Mouse (Mus musculus): ENCODE data around the gene 9130230L23Rik.

9130230L23Rik gene

DNA sequence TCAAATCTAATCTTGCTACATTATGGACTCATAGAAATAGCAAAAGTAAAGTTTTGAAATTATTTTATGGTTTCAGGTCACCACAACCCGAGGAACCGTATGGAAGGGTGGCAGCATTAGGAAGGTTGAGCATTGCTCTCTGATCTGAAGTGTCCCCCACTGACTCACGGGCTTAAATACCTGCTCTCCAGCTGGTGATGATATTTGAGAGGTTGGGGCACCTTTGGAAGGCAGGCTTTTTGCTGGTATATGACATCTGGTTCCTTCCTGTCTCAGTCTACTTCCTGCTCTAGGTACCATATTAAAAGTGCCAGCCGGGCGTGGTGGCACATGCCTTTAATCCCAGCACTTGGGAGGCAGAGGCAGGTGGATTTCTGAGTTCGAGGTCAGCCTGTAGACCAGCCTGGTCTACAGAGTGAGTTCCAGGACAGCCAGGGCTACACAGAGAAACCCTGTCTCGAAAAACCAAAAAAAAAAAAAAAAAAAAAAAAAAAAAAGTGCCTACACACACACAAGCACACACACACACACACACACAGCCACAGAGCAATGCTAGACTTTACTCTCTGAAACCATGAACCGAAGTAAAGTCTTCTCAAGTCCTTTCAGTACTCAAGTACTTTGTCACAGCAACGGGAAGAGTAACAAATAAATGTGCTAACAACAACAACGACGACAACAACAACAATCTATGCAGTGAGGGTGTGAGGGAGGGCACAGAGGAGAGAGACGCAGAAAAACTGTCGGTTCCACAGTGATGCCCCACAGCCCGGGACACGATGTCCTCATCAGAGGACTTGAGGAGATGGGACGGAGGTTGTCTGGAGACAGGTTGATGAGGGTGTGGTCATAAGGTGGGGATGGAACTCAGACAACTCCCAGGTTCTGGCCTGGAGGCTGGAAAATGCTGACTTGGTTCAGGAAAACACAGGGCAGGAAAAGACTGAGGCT is 49.7 kb downstream of the 9130230L23Rik start:
- no peak for DNase-seq (ENCODE audit: low spot score)

DNA sequence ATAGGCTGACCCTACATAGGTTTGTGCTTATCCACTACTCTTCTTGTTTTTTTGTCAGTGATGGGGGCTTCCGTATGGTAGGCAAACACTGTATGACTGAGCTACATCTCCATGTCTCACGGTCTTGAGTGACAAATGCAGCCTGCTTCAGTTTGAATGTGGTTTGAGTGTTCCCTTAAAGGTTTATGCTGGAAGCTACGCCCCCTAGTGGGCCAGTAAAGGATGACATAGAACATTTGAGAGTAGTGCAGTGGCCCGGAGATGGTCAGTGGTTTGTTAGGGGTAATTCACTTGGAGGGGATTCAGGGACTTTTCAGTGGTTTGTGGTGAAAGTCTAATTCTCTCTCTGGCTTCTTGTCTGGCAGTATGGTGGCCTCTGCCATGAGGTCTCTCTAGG is 52.6 kb downstream of the 9130230L23Rik start:
- no peak for DNase-seq (ENCODE audit: low spot score)

DNA sequence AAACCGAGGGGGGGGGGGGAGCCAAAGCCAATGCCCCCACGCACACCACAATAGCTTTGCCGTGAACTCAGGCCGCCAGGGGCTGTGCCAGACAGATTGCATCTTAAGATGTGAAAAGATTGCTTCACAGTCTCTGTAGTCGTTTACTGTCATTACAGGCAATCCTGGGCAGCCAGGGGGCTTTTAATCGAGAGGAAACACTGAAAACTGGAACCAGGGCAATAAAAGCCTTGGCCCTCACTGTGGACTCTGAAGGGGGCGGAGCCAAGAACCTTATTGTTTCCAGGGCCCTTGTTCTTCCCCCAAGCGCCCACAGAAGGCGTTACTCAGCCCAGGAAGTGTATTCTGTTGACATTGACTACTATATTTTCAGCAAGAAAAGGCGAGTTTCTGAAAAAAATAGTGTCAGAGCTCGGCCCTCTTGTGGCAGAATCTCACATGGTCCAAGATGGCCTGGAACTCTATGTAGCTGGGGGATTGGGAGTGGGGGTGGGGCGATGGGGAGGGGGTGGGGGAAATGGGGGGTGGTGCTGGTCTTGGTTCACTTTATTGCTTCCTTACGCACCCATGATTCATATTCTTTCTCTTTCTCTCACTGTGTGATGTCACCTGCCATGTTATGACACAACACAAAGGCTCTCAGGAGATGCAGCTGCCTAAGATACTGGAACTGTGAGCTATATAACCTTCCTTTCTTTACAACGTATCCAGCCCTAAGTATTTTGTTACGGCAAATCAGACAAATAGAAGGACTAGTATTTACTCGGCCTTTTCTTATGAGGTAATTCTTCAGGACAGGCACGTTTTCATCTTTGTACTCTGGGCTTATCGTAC is 53.2 kb downstream of the 9130230L23Rik start:
- no peak for DNase-seq (ENCODE audit: low spot score)

DNA sequence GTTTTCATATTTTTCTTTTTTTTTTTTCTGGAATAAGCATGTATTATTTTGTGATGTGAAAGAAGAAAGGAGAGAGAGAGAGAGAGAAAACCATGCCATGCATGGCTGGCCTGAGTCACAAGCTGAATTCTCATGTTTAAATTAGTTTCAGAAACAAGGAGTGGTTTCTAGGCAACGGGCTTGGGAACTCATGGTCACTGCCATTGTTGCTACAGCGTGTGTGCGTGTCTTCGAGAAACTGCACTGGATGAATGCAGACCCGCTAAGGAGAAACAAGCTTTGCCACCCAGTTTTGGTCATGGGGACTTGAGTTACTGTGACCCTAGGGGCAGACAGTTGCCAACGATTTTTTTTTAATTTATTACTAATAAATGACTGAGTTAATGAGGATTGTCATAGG is 53.8 kb downstream of the 9130230L23Rik start:
- DNase-seq (ENCODE audit: low spot score), result no peak

DNA sequence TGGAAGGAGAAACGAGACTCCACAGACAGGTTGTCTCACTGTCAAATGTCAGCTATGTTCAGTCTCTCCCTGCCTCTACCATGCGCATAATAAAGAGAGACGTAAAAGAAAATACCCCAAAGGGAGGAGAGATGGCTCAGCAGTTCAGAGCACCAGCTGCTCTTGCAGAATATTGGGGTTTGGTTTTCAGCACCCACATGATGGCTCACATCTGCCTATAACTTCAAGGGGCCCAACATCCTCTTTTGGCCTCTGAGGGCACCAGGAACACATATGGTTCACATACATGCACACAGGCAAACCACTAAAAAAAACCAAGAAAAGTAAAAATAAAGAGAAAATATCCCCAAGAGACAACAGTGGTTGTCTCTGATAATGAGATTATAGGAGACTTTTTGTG is 54.3 kb downstream of the 9130230L23Rik start:
- DNase-seq (ENCODE audit: low spot score), result no peak

DNA sequence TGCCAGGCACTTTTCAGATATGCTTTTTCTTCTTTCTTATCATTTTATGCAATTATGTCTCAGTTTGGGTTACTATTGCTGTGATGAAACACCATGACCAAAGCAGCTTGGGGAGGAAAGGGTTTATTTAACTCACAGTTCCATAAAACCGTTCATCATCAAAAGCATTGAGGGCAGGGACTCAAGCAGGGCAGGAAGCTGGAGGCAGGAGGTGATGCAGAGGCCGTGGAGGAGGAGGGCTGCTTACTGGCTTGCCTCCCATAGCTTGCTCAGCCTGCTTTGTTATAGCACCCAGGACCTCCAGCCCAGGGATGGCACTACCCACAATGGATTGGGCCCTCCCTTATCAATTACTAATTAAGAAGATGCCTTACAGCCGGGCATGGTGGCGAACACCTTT is 62.9 kb downstream of the 9130230L23Rik start:
- no peak for DNase-seq (ENCODE audit: low spot score)

DNA sequence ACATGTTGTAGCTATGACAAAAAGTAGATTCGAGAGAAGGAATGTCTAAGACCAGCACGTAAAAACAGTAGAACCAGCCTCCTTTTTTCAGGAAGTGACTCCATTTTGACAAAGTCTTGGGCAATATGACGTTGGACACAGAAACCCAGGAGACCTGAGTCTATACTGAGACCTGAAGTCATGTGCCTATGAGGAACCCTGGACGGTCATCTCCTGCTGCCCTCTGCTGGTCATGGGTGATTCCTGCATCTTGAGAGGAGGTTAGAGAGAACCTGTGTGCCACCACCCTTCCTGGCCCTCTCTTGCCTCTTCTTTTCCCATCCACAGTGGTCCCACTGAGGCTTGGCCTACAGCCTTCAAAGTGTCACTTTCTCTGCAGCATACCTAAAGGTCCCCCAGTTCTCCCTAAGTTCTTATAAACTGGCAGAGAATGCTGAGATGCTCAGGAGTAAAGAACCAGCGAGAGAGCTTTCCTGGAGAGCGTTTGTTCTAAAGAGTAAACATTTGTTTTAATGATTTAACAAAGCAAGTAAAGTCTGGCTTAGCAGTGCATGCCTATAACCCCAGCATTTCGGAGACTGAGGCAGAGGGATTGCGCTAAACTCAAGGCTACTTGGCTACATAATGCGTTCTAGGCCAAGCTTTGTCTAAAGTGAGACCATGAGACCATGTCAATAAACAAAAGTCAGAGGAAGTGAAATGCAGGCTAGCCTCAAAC is 65.9 kb downstream of the 9130230L23Rik start:
- DNase-seq (ENCODE audit: low spot score), result peak; percentile 40

DNA sequence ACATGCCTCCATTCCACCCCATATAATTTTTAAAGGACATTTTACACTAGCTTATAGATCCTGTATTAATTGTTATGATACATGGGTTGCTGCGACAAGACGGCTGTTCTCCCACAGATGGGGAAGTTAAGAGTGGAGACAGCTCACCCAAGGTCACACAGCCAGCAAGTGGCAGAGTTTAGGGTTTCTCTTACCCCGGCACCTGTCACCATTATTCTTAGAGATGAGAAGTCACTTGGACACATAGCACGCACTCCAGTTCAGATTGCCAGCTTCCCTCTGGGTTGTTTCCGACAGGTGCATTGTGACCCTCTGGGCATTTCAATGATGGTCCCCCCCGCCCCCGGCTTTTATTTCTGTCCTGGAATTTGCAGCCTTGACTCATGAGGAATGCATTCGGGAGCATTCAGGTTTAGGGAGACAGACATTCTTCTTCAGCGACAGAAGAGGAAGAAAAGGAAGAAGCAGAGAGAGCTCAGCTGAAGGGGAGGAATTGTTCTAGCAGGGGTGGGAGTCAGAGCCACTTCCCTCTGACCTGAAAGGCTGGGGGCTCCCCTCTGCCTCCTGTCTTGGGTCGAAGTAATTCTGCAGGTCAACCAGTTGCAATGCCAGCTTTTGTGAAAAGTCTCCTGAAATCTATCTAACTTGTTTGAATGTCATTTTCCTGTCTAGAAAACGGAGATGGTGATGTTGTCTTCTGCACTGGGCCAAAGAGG is 66.9 kb downstream of the 9130230L23Rik start:
- no peak for DNase-seq (ENCODE audit: low spot score)

DNA sequence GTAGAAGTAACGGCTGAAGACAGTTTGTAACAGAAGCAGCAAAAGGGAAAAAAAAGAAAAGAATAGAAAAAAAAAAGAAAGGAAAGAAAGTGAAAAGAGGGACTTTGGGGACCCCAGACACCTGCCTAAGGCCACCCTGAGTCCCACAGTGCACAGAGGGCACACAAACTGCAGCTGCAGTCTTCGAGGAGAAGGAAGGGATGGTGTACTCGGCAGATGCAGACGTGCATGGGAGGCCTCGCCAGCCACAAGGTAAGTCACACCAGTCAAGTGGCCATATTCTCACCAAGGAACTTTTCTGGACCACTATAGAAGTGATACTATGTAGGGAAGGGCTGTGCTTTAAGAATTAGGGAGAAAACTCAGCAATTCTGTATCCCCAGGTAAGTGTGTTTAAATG is 69.3 kb downstream of the 9130230L23Rik start, which contains the start of gene Chrna9:
Gene Chrna9, plus strand, starts transcription at position 139 of the 400 bp plus-strand sequence.
- DNase-seq (ENCODE audit: low spot score), result no peak

DNA sequence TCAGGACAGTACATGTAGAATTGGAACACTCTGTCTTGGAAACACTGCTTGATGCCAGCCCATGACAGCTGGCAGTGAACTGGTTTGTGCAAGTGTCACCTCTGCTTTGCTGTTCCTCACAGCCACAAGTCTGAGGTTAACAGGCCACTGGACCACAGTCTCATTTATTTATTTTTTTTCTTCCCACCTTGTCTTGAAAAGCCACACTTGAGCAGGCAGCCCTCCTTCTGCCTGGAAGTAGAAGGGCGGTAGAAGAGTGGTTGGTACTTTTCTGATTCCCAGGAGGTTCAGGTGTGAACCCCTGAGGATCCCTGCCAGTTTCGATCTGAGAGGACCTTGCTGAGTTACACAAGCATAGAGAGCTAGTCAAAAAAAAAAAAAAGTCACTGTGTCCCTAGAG is 70.3 kb downstream of the 9130230L23Rik start:
- no peak for DNase-seq (ENCODE audit: low spot score)

DNA sequence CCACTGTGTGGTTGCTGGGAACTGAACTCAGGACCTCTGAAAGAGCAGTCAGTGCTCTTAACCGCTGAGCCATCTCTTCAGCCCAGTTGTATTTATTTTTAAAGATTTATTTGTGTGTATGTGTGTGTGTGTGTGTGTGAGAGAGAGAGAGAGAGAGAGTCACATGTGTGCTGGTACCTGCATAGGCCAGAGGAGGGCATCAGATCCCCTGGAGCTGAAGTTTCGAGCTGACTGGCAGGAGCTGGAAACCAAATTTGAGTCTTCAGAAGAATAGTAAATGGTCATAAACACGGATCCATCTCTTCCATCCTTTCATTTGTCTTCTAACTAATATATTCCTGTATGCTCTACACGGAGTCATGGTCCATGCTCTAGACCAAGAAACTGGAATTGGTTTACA is 70.8 kb downstream of the 9130230L23Rik start:
- DNase-seq (ENCODE audit: low spot score), result no peak

DNA sequence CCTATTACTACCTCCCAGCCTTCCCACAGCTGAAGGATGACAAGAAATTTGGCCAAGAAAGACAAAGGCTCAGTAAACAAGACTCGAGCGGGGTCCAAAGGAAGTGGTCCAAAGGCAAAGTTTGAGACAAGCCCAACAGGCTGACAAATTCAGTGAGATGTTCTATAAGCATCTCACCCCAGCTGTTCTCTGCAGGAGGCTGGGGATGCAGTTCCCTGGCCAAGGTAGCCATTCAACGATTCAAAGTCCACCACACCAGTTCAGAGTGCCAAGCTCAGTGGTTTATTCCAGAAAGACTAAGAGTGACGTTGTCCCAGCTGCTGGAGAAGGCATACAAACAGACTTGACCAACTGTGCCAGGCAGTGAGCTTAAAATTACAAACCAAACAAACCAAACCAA is 73.9 kb downstream of the 9130230L23Rik start:
- no peak for DNase-seq (ENCODE audit: low spot score)

Measured in ovary, adult 18-20 months (tissue).